Mouse (Mus musculus) MEL (cell line): ENCODE measurements around the gene Sft2d2. TPM values are rescaled to one million over a fixed set of nuclear protein-coding genes. Genes with fewer than 3 reads are reported as not detected.
A peak's percentile ranks its signal among the peaks of the same experiment; 100 is the strongest.

Source experiments
- DNase-seq: peaks from one replicate; pipeline ENCODE4 v3.0.0; 2011; ENCODE audit warnings: low read depth, low spot score
- H3K27ac ChIP-seq: 2 replicates; pipeline ENCODE4 v1.5.1; 2012; ENCODE audit warnings: low read depth, mild to moderate bottlenecking, control low read depth, low read length, moderate library complexity; ENCODE audit not compliant: control insufficient read depth
- H3K27me3 ChIP-seq, 2 experiments: fragments of 150-350 bp in 1 of 2; sonication (generic) in 1 of 2; 2 replicates each; pipeline ENCODE4 v1.6.1; 2012; ENCODE audit warnings: low read length in 2 of 2, mild to moderate bottlenecking in 2 of 2, improper control_type of control experiment in 1 of 2, moderate library complexity in 1 of 2; ENCODE audit not compliant: insufficient read depth in 2 of 2, control insufficient read depth in 1 of 2
- H3K36me3 ChIP-seq, 2 experiments: 2 replicates each; pipeline ENCODE4 v1.6.1; 2012 to 2014; ENCODE audit warnings: low read length in 2 of 2, improper control_type of control experiment in 1 of 2, inconsistent platforms in 1 of 2, mild to moderate bottlenecking in 1 of 2; ENCODE audit not compliant: insufficient read depth in 2 of 2, control insufficient read depth in 1 of 2
- H3K4me1 ChIP-seq, 2 experiments: fragments of 150-350 bp in 1 of 2; sonication (generic) in 1 of 2; 2 replicates each; pipeline ENCODE4 v1.6.1; 2012; ENCODE audit warnings: low read length in 2 of 2, improper control_type of control experiment in 1 of 2, mild to moderate bottlenecking in 1 of 2; ENCODE audit not compliant: insufficient read depth in 2 of 2, control insufficient read depth in 1 of 2
- H3K4me3 ChIP-seq, 2 experiments: fragments of 150-350 bp in 1 of 2; sonication (generic) in 1 of 2; 2 replicates each; pipeline ENCODE4 v1.5.1; 2012; ENCODE audit warnings: low read depth in 2 of 2, low read length in 2 of 2, mild to moderate bottlenecking in 2 of 2, moderate library complexity in 2 of 2, control low read depth in 1 of 2, improper control_type of control experiment in 1 of 2; ENCODE audit not compliant: control insufficient read depth in 1 of 2, insufficient read depth in 1 of 2
- H3K79me2 ChIP-seq: 2 replicates; pipeline ENCODE4 v1.6.1; 2012; ENCODE audit warnings: mild to moderate bottlenecking, low read length, moderate library complexity; ENCODE audit not compliant: control insufficient read depth, poor library complexity, insufficient read depth
- H3K9ac ChIP-seq: 2 replicates; pipeline ENCODE4 v1.6.1; 2012; ENCODE audit warnings: low read depth, mild to moderate bottlenecking, control low read depth, low read length, moderate library complexity; ENCODE audit not compliant: control insufficient read depth, poor library complexity, severe bottlenecking
- H3K9me3 ChIP-seq: fragments of 150-350 bp; sonication (generic); replicated peaks from 2 replicates; pipeline ENCODE4 v1.6.1; 2012; ENCODE audit warnings: mild to moderate bottlenecking, low read length, improper control_type of control experiment, moderate library complexity; ENCODE audit not compliant: insufficient read depth
- CHD2 ChIP-seq: IDR thresholded peaks from 2 replicates; pipeline ENCODE4 v1.6.1; 2011; ENCODE audit warnings: low read length, improper control_type of control experiment
- CTCF ChIP-seq, 3 experiments: IDR thresholded peaks in 2 of 3; conservative IDR thresholded peaks in 1 of 3; 2 replicates each; pipeline ENCODE4 v1.5.1; 2011 to 2012; ENCODE audit warnings: low read length in 3 of 3, low read depth in 2 of 3, mild to moderate bottlenecking in 2 of 3, improper control_type of control experiment in 1 of 3, inconsistent platforms in 1 of 3, mixed read lengths in 1 of 3, moderate library complexity in 1 of 3; ENCODE audit not compliant: control insufficient read depth in 1 of 3, insufficient read depth in 1 of 3, poor library complexity in 1 of 3, severe bottlenecking in 1 of 3
- E2F4 ChIP-seq: IDR thresholded peaks from 2 replicates; pipeline ENCODE4 v1.6.1; 2011; ENCODE audit warnings: low read depth, low read length, improper control_type of control experiment, borderline replicate concordance
- ELF1 ChIP-seq: IDR thresholded peaks from 2 replicates; pipeline ENCODE4 v1.6.1; 2014; ENCODE audit warnings: low read depth, mild to moderate bottlenecking, inconsistent platforms, low read length, improper control_type of control experiment, moderate library complexity
- ETS1 ChIP-seq: IDR thresholded peaks from 2 replicates; pipeline ENCODE4 v1.6.1; 2012; ENCODE audit warnings: low read depth, mild to moderate bottlenecking, inconsistent platforms, low read length, improper control_type of control experiment, moderate library complexity
- GABPA ChIP-seq: IDR thresholded peaks from 2 replicates; pipeline ENCODE4 v1.6.1; 2012; ENCODE audit warnings: low read depth, mild to moderate bottlenecking, inconsistent platforms, low read length, improper control_type of control experiment, moderate library complexity
- GATA1 ChIP-seq: IDR thresholded peaks from 2 replicates; pipeline ENCODE4 v1.6.1; 2011; ENCODE audit warnings: low read depth, low read length, improper control_type of control experiment
- JUND ChIP-seq: IDR thresholded peaks from 2 replicates; pipeline ENCODE4 v1.6.1; 2011; ENCODE audit warnings: low read depth, mild to moderate bottlenecking, improper control_type of control experiment, low read length
- KAT2A ChIP-seq: conservative IDR thresholded peaks from 2 replicates; pipeline ENCODE4 v1.6.1; 2012; ENCODE audit warnings: low read depth, low read length, improper control_type of control experiment, inconsistent platforms
- MAFK ChIP-seq: IDR thresholded peaks from 2 replicates; pipeline ENCODE4 v1.6.1; 2011; ENCODE audit warnings: low read depth, mild to moderate bottlenecking, low read length, improper control_type of control experiment, borderline replicate concordance
- MAX ChIP-seq: IDR thresholded peaks from 2 replicates; pipeline ENCODE4 v1.6.1; 2011; ENCODE audit warnings: low read length, improper control_type of control experiment
- MAZ ChIP-seq: IDR thresholded peaks from 2 replicates; pipeline ENCODE4 v1.6.1; 2012; ENCODE audit warnings: low read depth, mild to moderate bottlenecking, inconsistent platforms, low read length, improper control_type of control experiment
- MEF2A ChIP-seq: IDR thresholded peaks from 2 replicates; pipeline ENCODE4 v1.6.1; 2014; ENCODE audit warnings: low read depth, mild to moderate bottlenecking, inconsistent platforms, low read length, improper control_type of control experiment; ENCODE audit not compliant: poor library complexity, insufficient replicate concordance, severe bottlenecking; ENCODE audit errors: extremely low read depth
- MYB ChIP-seq: IDR thresholded peaks from 2 replicates; pipeline ENCODE4 v1.6.1; 2011; ENCODE audit warnings: mild to moderate bottlenecking, low read depth, low read length, improper control_type of control experiment
- NELFE ChIP-seq: IDR thresholded peaks from 2 replicates; pipeline ENCODE4 v1.6.1; 2011; ENCODE audit warnings: low read depth, low read length, improper control_type of control experiment
- NRF1 ChIP-seq: IDR thresholded peaks from 2 replicates; pipeline ENCODE4 v1.6.1; 2014; ENCODE audit warnings: low read depth, mild to moderate bottlenecking, inconsistent platforms, low read length, improper control_type of control experiment, moderate library complexity; ENCODE audit not compliant: poor library complexity, insufficient read depth, severe bottlenecking
- POLR2A ChIP-seq, 2 experiments: IDR thresholded peaks; 2 replicates each; pipeline ENCODE4 v1.6.1; 2011 to 2012; ENCODE audit warnings: low read length in 2 of 2, mild to moderate bottlenecking in 2 of 2, control low read depth in 1 of 2, improper control_type of control experiment in 1 of 2, low read depth in 1 of 2, moderate library complexity in 1 of 2; ENCODE audit not compliant: control insufficient read depth in 1 of 2, insufficient read depth in 1 of 2, poor library complexity in 1 of 2
- POLR2AphosphoS2 ChIP-seq: IDR thresholded peaks from 2 replicates; pipeline ENCODE4 v1.6.1; 2011; ENCODE audit warnings: low read length, improper control_type of control experiment
- RAD21 ChIP-seq: IDR thresholded peaks from 2 replicates; pipeline ENCODE4 v1.6.1; 2011; ENCODE audit warnings: mild to moderate bottlenecking, low read depth, low read length, improper control_type of control experiment
- RCOR1 ChIP-seq: IDR thresholded peaks from 2 replicates; pipeline ENCODE4 v1.6.1; 2012; ENCODE audit warnings: low read depth, mild to moderate bottlenecking, inconsistent platforms, low read length, improper control_type of control experiment
- SIN3A ChIP-seq: IDR thresholded peaks from 2 replicates; pipeline ENCODE4 v1.6.1; 2012; ENCODE audit warnings: low read length, improper control_type of control experiment, inconsistent platforms
- SMC3 ChIP-seq: IDR thresholded peaks from 2 replicates; pipeline ENCODE4 v1.6.1; 2011; ENCODE audit warnings: low read depth, low read length, improper control_type of control experiment
- TAL1 ChIP-seq: IDR thresholded peaks from 2 replicates; pipeline ENCODE4 v1.6.1; 2012; ENCODE audit warnings: mild to moderate bottlenecking, inconsistent platforms, low read length, moderate library complexity, mixed read lengths
- TCF12 ChIP-seq: IDR thresholded peaks from 2 replicates; pipeline ENCODE4 v1.6.1; 2014; ENCODE audit warnings: low read depth, mild to moderate bottlenecking, inconsistent platforms, low read length, improper control_type of control experiment, moderate library complexity
- UBTF ChIP-seq: IDR thresholded peaks from 2 replicates; pipeline ENCODE4 v1.6.1; 2012; ENCODE audit warnings: low read depth, mild to moderate bottlenecking, inconsistent platforms, low read length, improper control_type of control experiment, moderate library complexity, borderline replicate concordance; ENCODE audit not compliant: insufficient read depth
- USF1 ChIP-seq: IDR thresholded peaks from 2 replicates; pipeline ENCODE4 v1.6.1; 2014; ENCODE audit warnings: low read depth, mild to moderate bottlenecking, inconsistent platforms, low read length, improper control_type of control experiment, moderate library complexity
- USF2 ChIP-seq, 2 experiments: IDR thresholded peaks; 2 replicates each; pipeline ENCODE4 v1.6.1; 2011 to 2012; ENCODE audit warnings: improper control_type of control experiment in 2 of 2, low read length in 2 of 2, borderline replicate concordance in 1 of 2, inconsistent platforms in 1 of 2, low read depth in 1 of 2, mild to moderate bottlenecking in 1 of 2; ENCODE audit not compliant: insufficient read depth in 1 of 2
- ZC3H11A ChIP-seq: IDR thresholded peaks from 2 replicates; pipeline ENCODE4 v1.6.1; 2012; ENCODE audit warnings: low read depth, mild to moderate bottlenecking, inconsistent platforms, low read length, improper control_type of control experiment
- ZKSCAN1 ChIP-seq: IDR thresholded peaks from 2 replicates; pipeline ENCODE4 v1.6.1; 2012; ENCODE audit warnings: low read depth, mild to moderate bottlenecking, inconsistent platforms, low read length, improper control_type of control experiment, moderate library complexity
- ZNF384 ChIP-seq: IDR thresholded peaks from 2 replicates; pipeline ENCODE4 v1.6.1; 2012; ENCODE audit warnings: low read depth, mild to moderate bottlenecking, inconsistent platforms, low read length, improper control_type of control experiment
- polyA plus RNA-seq, 2 experiments: library from polyadenylated mRNA; stranded (reverse) in 1 of 2; unstranded in 1 of 2; fragments of >175 nt in 1 of 2; fragments of >200 nt in 1 of 2; gene quantifications; 2 replicates each; pipeline versions ENCODE4 v1.2.1 to v1.2.4; 2012; ENCODE audit warnings: low replicate concordance in 2 of 2, low read depth in 1 of 2; ENCODE audit not compliant: insufficient read length in 2 of 2, insufficient read depth in 1 of 2, missing spikeins in 1 of 2
- total RNA-seq: library from RNA; depleted of rRNA; stranded (reverse); fragments of 300-350 nt; gene quantifications from 2 replicates; pipeline ENCODE4 v1.2.3, GENCODE M21; 2012

The Sft2d2 gene
- total and polyA plus RNA-seq, 3 experiments, result 4.0 to 8.9 TPM; not detected in 1

- H3K36me3 ChIP-seq, result peaks cover 0 to 14% of the 10 kb centered on the region in 2 experiments; a peak in 2 of 4 replicates
- no peak for TF ChIP-seq NRF1
- TF ChIP-seq ZKSCAN1, result no peak
- TF ChIP-seq USF2 (IDR thresholded peaks at IDR 0.05; ENCODE audit: borderline replicate concordance in 1 of 2, insufficient read depth in 1 of 2, low read depth in 1 of 2, low read length in 2 of 2), result no peak
- TF ChIP-seq TAL1, result no peak
- TF ChIP-seq NELFE, result no peak
- TF ChIP-seq MYB, result no peak
- no peak for TF ChIP-seq MAFK
- TF ChIP-seq ETS1, result no peak
- TF ChIP-seq ZNF384, result no peak
- no peak for TF ChIP-seq TCF12
- no peak for TF ChIP-seq KAT2A
- TF ChIP-seq SIN3A, result no peak
- TF ChIP-seq ELF1, result no peak
- TF ChIP-seq MAZ, result no peak
- no peak for TF ChIP-seq ZC3H11A
- no peak for TF ChIP-seq GABPA
- no peak for TF ChIP-seq SMC3
- TF ChIP-seq POLR2AphosphoS2, result no peak
- no peak for TF ChIP-seq CHD2
- no peak overlapping the region for H3K4me3 ChIP-seq
- peaks cover 9 to 21% of the 10 kb centered on the region in 2 experiments for H3K4me1 ChIP-seq
- no peaks in the 10 kb centered on the region; a peak in 2 of 4 replicates for H3K27me3 ChIP-seq
- DNase-seq, result no peak
- H3K79me2 ChIP-seq, result peaks cover 2% of the 10 kb centered on the region; the same call in 1 of the 2 replicates
- H3K27ac ChIP-seq, result no peak overlapping the region
- H3K9me3 ChIP-seq, result no peaks in the 10 kb centered on the region
- H3K9ac ChIP-seq, result no peak overlapping the region
Observed at GRCm38 (mm10) chr1:165198951-165199350, 4.7 kb upstream of the Sft2d2 start.

- DNase-seq, result peak; percentile 64
- Histone ChIP-seq H3K9ac (peak overlapping the region; percentile 49), H3K4me1 (peaks cover 11 to 25% of the 10 kb centered on the region in 2 experiments), H3K27me3 (no peaks in the 10 kb centered on the region; a peak in 2 of 4 replicates), H3K79me2 (peaks cover 2% of the 10 kb centered on the region; the same call in 1 of the 2 replicates), H3K9me3 (no peaks in the 10 kb centered on the region), H3K27ac (peak overlapping the region; percentile 70), H3K36me3 (peaks cover 0 to 19% of the 10 kb centered on the region in 2 experiments; a peak in 2 of 4 replicates), H3K4me3 (peak overlapping the region; percentile 0 to 30; a peak in 2 of 4 replicates)
- TF ChIP-seq POLR2AphosphoS2 (no peak), MAFK (peak; percentile 36; the same call in 1 of the 2 replicates), USF1 (no peak), MAX (no peak), RAD21 (no peak), MYB (no peak), POLR2A (IDR thresholded peaks at IDR 0.05; ENCODE audit: control insufficient read depth in 1 of 2, insufficient read depth in 1 of 2, low read depth in 1 of 2, low read length in 2 of 2, poor library complexity in 1 of 2) (no peak), CTCF (IDR thresholded peaks at IDR 0.05 in 2 of 3, conservative IDR thresholded peaks at IDR 0.05 in 1 of 3; ENCODE audit: control insufficient read depth in 1 of 3, insufficient read depth in 1 of 3, low read depth in 2 of 3, low read length in 3 of 3, poor library complexity in 1 of 3, severe bottlenecking in 1 of 3) (no peak), GABPA (no peak), GATA1 (peak; percentile 56; the same call in 1 of the 2 replicates), CHD2 (no peak), JUND (no peak), RCOR1 (peak; percentile 69; the same call in 1 of the 2 replicates), ELF1 (peak; percentile 67; the same call in 1 of the 2 replicates), MAZ (no peak), SIN3A (peak; percentile 45; the same call in 1 of the 2 replicates), E2F4 (no peak), KAT2A (no peak), ZC3H11A (no peak; the same call in 1 of the 2 replicates), UBTF (no peak), MEF2A (no peak), ETS1 (peak; percentile 55; the same call in 1 of the 2 replicates), SMC3 (no peak)
Observed at GRCm38 (mm10) chr1:165197875-165198274, 3.6 kb upstream of the Sft2d2 start.
